Mouse (Mus musculus) embryonic fibroblast, embryonic 13.5 days (primary cell): ENCODE measurements around the gene 4932411N23Rik. TPM values are rescaled to one million over a fixed set of nuclear protein-coding genes. Genes with fewer than 3 reads are reported as not detected.
"Not testable (repeated sequence)": the region's sequence is repeated elsewhere in the genome, so short reads cannot be mapped to it uniquely, and the experiment has no call there.

Experiments used
- H3K27ac ChIP-seq: 2 replicates; pipeline ENCODE4 v1.5.1; 2012; ENCODE audit warnings: low read length, control low read depth, inconsistent platforms; ENCODE audit not compliant: insufficient read depth
- H3K4me1 ChIP-seq: 2 replicates; pipeline ENCODE4 v1.6.1; 2011; ENCODE audit warnings: low read length; ENCODE audit not compliant: control insufficient read depth, insufficient read depth
- H3K4me3 ChIP-seq: 2 replicates; pipeline ENCODE4 v1.5.1; 2011; ENCODE audit warnings: mild to moderate bottlenecking, control low read depth, low read length; ENCODE audit not compliant: insufficient read depth
- CTCF ChIP-seq: IDR thresholded peaks from 2 replicates; pipeline ENCODE4 v1.5.1; 2011; ENCODE audit warnings: mild to moderate bottlenecking, control low read depth, low read length, moderate library complexity, borderline replicate concordance; ENCODE audit not compliant: insufficient read depth
- POLR2A ChIP-seq: IDR thresholded peaks from 2 replicates; pipeline ENCODE4 v1.6.1; 2011; ENCODE audit warnings: low read depth, mild to moderate bottlenecking, control low read depth, low read length, moderate library complexity
- polyA plus RNA-seq: library from polyadenylated mRNA; stranded (reverse); fragments of >200 nt; gene quantifications from 2 replicates; pipeline ENCODE4 v1.2.4, GENCODE M21; 2011; ENCODE audit warnings: low read depth; ENCODE audit not compliant: missing spikeins, insufficient read length

The 4932411N23Rik gene
- polyA plus RNA-seq, result not detected in 2 replicates

GRCm38 (mm10) chrX:126815768-126816167, at the start of gene 4932411N23Rik:
Gene 4932411N23Rik (minus strand): TSS chrX:126815868.
- H3K4me3 ChIP-seq, result no peak within 1 kb of the TSS
- TF ChIP-seq POLR2A, result no peak
- TF ChIP-seq CTCF, result no peak
- H3K4me1 ChIP-seq, result no peaks in the 10 kb centered on the region
- no peak within 1 kb of the TSS for H3K27ac ChIP-seq

GRCm38 (mm10) chrX:126779895-126780294, 35.8 kb downstream of the 4932411N23Rik start:
- Histone ChIP-seq H3K27ac (no peak overlapping the region), H3K4me3 (no peak overlapping the region), H3K4me1 (no peaks in the 10 kb centered on the region)
- no peak for TF ChIP-seq POLR2A
- no peak for TF ChIP-seq CTCF

- not testable (repeated sequence) for H3K27ac ChIP-seq, H3K4me3 ChIP-seq, H3K4me1 ChIP-seq
Observed at GRCm38 (mm10) chrX:126777643-126778042, 38.0 kb downstream of the 4932411N23Rik start.

GRCm38 (mm10) chrX:126774846-126775245, 40.8 kb downstream of the 4932411N23Rik start:
- not testable (repeated sequence) for H3K4me1 ChIP-seq, H3K27ac ChIP-seq, H3K4me3 ChIP-seq

- H3K4me1 ChIP-seq, H3K4me3 ChIP-seq, H3K27ac ChIP-seq: not testable (repeated sequence)
Observed at GRCm38 (mm10) chrX:126773511-126773910, 42.2 kb downstream of the 4932411N23Rik start.

Other genes starting within 250 kb of the 4932411N23Rik start
- gene Gm382, start 224.1 kb upstream of the 4932411N23Rik start, polyA plus RNA-seq, result not detected in 2 replicates